In genomic region chr9:104612523-104612922, GRCm38 (mm10) we compare ENCODE assay signal across 25 mouse cellular contexts.
DNase-seq lines count a peak whose midpoint lies in the region; ATAC-seq and TF ChIP-seq lines count a peak whose summit lies in the region.
"Had no signal": no experiment of that assay in that cellular context is flagged by ENCODE, and none has a peak within 500 bp of the region (broad histone marks: within the 10 kb centered on the region; RNA-seq: fewer than 3 reads in every experiment).

No protein-coding gene starts in this region.

- H3K9ac ChIP-seq in hindbrain, embryonic 12.5 days: no peak overlapping the region
- H3K9ac ChIP-seq: forebrain, postnatal 0 days; heart, embryonic 15.5 days; intestine, embryonic 15.5 days; liver, embryonic 12.5 days; liver, postnatal 0 days; neural tube, embryonic 12.5 days had no signal

- H3K4me3 ChIP-seq in cortical plate, adult 2 months (ENCODE audit: insufficient read depth, low read length): no peak overlapping the region
- H3K4me3 ChIP-seq in hindbrain, embryonic 12.5 days: no peak overlapping the region
- H3K4me3 ChIP-seq: erythroblast, embryonic 14.5 days; heart, embryonic 15.5 days; intestine, embryonic 15.5 days; liver, embryonic 12.5 days; myocyte; neural tube, embryonic 12.5 days had no signal

- no peak for TF ChIP-seq POLR2A in cortical plate, adult 2 months (IDR thresholded peaks at IDR 0.05; ENCODE audit: extremely low read depth, insufficient read depth, low read length)

- no peak overlapping the region for H3K4me2 ChIP-seq in hindbrain, embryonic 12.5 days (replicated peaks)
- H3K4me2 ChIP-seq: heart, embryonic 15.5 days; intestine, embryonic 15.5 days; liver, embryonic 12.5 days; midbrain, embryonic 11.5 days; neural tube, embryonic 12.5 days had no signal

- intact Hi-C loops in left cerebral cortex, postnatal 36 days (cut with DNase I): loop anchor here (2.0 kb wide), 1 partner anchor 56 kb away; no protein-coding TSS in a partner anchor

- no peaks in the 10 kb centered on the region for H3K9me3 ChIP-seq in hindbrain, embryonic 12.5 days (replicated peaks)
- H3K9me3 ChIP-seq: heart, embryonic 15.5 days; intestine, embryonic 15.5 days; liver, embryonic 12.5 days; neural tube, embryonic 12.5 days had no signal

- 79% methylated on average over 6 of the region's 6 CpGs for WGBS in hindbrain, embryonic 12.5 days

- H3K36me3 ChIP-seq in hindbrain, embryonic 12.5 days: no peaks in the 10 kb centered on the region
- H3K36me3 ChIP-seq: heart, embryonic 15.5 days; intestine, embryonic 15.5 days; liver, embryonic 12.5 days; neural tube, embryonic 12.5 days had no signal

- no peak for ATAC-seq in hindbrain, embryonic 12.5 days (ENCODE audit: low FRiP score)
- ATAC-seq: forebrain, postnatal 0 days; hindbrain, postnatal 0 days; intestine, embryonic 15.5 days; liver, embryonic 12.5 days; liver, postnatal 0 days had no signal

- no peaks in the 10 kb centered on the region for H3K27me3 ChIP-seq in hindbrain, embryonic 12.5 days
- H3K27me3 ChIP-seq: heart, embryonic 15.5 days; intestine, embryonic 15.5 days; liver, embryonic 12.5 days; neural tube, embryonic 12.5 days had no signal

- TF ChIP-seq CTCF in cortical plate, adult 2 months (IDR thresholded peaks at IDR 0.05; ENCODE audit: extremely low read depth, insufficient read depth, low read length): no peak

- DNase-seq in frontal cortex, postnatal 36 days (ENCODE audit: low spot score in 2 of 2): peak; percentile 23 to 46
- no peak for DNase-seq in frontal cortex, postnatal 14 days (ENCODE audit: low spot score in 2 of 2)
- DNase-seq in left cerebral cortex, adult 9 months (ENCODE audit: low spot score in 2 of 2): peak; percentile 39 to 73
- no peak for DNase-seq in left cerebral cortex, postnatal 36 days (ENCODE audit: low spot score in 2 of 2)
- DNase-seq in telencephalon, adult 2 months (ENCODE audit: low read depth, low spot score): peak; percentile 71
- DNase-seq: adrenal gland, postnatal 14 days; cerebellum, adult 11-12 months; cerebellum, adult 9-11 months; forebrain, postnatal 0 days; gastrocnemius, postnatal 14 days; kidney, adult 2 months; kidney, postnatal 36 days; liver, postnatal 0 days; lung, postnatal 36 days; spleen, adult 18-20 months had no signal

- H3K27ac ChIP-seq in cortical plate, adult 2 months (ENCODE audit: insufficient read depth, low read length): peak overlapping the region; percentile 57; the same call in 1 of the 2 replicates
- H3K27ac ChIP-seq in hindbrain, embryonic 12.5 days: no peak overlapping the region
- H3K27ac ChIP-seq: heart, embryonic 15.5 days; hindbrain, postnatal 0 days; intestine, embryonic 15.5 days; liver, embryonic 12.5 days; neural tube, embryonic 12.5 days had no signal

- H3K4me1 ChIP-seq in cortical plate, adult 2 months (ENCODE audit: control insufficient read depth, insufficient read depth, low read length): peaks cover 15% of the 10 kb centered on the region
- H3K4me1 ChIP-seq in hindbrain, embryonic 12.5 days: no peaks in the 10 kb centered on the region
- H3K4me1 ChIP-seq: heart, embryonic 15.5 days; intestine, embryonic 15.5 days; liver, embryonic 12.5 days; neural tube, embryonic 12.5 days had no signal

Comparison
In these comparisons a context has a peak if more than half of its experiments do, and no peak if none do; other contexts are left out.
1. DNase-seq: peak in frontal cortex, postnatal 36 days (2 of 2), left cerebral cortex, adult 9 months (2 of 2) and telencephalon, adult 2 months (single experiment); none in frontal cortex, postnatal 14 days (0 of 2) and left cerebral cortex, postnatal 36 days (0 of 2).